In genomic region chr9:98417919-98418318, GRCm38 (mm10) we compare ENCODE assay signal across 7 mouse cellular contexts. TPM values are rescaled to one million over a fixed set of nuclear protein-coding genes. Genes with fewer than 3 reads are reported as not detected.
DNase-seq lines count a peak whose midpoint lies in the region; ATAC-seq and TF ChIP-seq lines count a peak whose summit lies in the region.

No protein-coding gene starts in this region.

- no peak overlapping the region for H3K4me3 ChIP-seq in limb, embryonic 11.5 days (ENCODE audit: low read depth, low read length)
- no peak overlapping the region for H3K4me3 ChIP-seq in limb, embryonic 10.5 days
- H3K4me3 ChIP-seq in lung, postnatal 0 days (ENCODE audit: low read depth, low read length): no peak overlapping the region

- TF ChIP-seq EP300 in lung, postnatal 0 days (IDR thresholded peaks at IDR 0.05): no peak

- intact Hi-C loops in heart, postnatal 36 days (cut with DNase I): loop anchor here (1.0 kb wide), 1 partner anchor 121 kb away; no protein-coding TSS in a partner anchor

- no peak overlapping the region for H3K27ac ChIP-seq in limb, embryonic 11.5 days (replicated peaks; ENCODE audit: low read depth, low read length)
- no peak overlapping the region for H3K27ac ChIP-seq in limb, embryonic 10.5 days
- no peak overlapping the region for H3K27ac ChIP-seq in lung, postnatal 0 days (ENCODE audit: low read length)

- no peak overlapping the region for H3K4me2 ChIP-seq in limb, embryonic 11.5 days (ENCODE audit: low read depth, severe bottlenecking)
- H3K4me2 ChIP-seq in lung, postnatal 0 days (replicated peaks; ENCODE audit: low read depth, low read length): no peak overlapping the region

- no peaks in the 10 kb centered on the region for H3K36me3 ChIP-seq in limb, embryonic 11.5 days (ENCODE audit: control insufficient read depth, insufficient read depth, low read length)
- no peaks in the 10 kb centered on the region for H3K36me3 ChIP-seq in limb, embryonic 10.5 days
- H3K36me3 ChIP-seq in lung, postnatal 0 days (ENCODE audit: insufficient read depth, low read length): no peaks in the 10 kb centered on the region

- no peaks in the 10 kb centered on the region for H3K27me3 ChIP-seq in limb, embryonic 11.5 days (ENCODE audit: control insufficient read depth, insufficient read depth, low read length)
- H3K27me3 ChIP-seq in limb, embryonic 10.5 days (ENCODE audit: low read depth, poor library complexity, severe bottlenecking): peaks cover 4% of the 10 kb centered on the region; the same call in 1 of the 2 replicates
- H3K27me3 ChIP-seq in lung, postnatal 0 days (replicated peaks; ENCODE audit: insufficient read depth, low read length): no peaks in the 10 kb centered on the region

- no peak overlapping the region for H3K9ac ChIP-seq in limb, embryonic 11.5 days (ENCODE audit: low read length)
- H3K9ac ChIP-seq in lung, postnatal 0 days (replicated peaks; ENCODE audit: low read depth): no peak overlapping the region

- no peaks in the 10 kb centered on the region for H3K9me3 ChIP-seq in limb, embryonic 11.5 days (ENCODE audit: control insufficient read depth, low read length)
- H3K9me3 ChIP-seq in limb, embryonic 10.5 days (replicated peaks): no peaks in the 10 kb centered on the region
- H3K9me3 ChIP-seq in lung, postnatal 0 days (ENCODE audit: low read length): no peaks in the 10 kb centered on the region

- WGBS in limb, embryonic 11.5 days: 52% methylated on average over 7 of the region's 7 CpGs
- WGBS in limb, embryonic 10.5 days: 45% methylated on average over 7 of the region's 7 CpGs
- WGBS in lung, postnatal 0 days: 40% methylated on average over 7 of the region's 7 CpGs

- ATAC-seq in limb, embryonic 11.5 days (ENCODE audit: insufficient number of reproducible peaks, low FRiP score, low TSS enrichment, low read depth): no peak
- ATAC-seq in lung, postnatal 0 days: peak; percentile 60; the same call in 1 of the 2 replicates

- DNase-seq in limb, embryonic 11.5 days (ENCODE audit: low spot score): peak; percentile 40
- DNase-seq in limb, embryonic 10.5 days (ENCODE audit: low spot score): no peak
- DNase-seq in ZHBTc4 (ENCODE audit: low read depth, low spot score): peak; percentile 30
- peak; percentile 32 to 43 for DNase-seq in heart, postnatal 36 days
- peak; percentile 64 for DNase-seq in lung, postnatal 0 days (ENCODE audit: low spot score)
- no peak for DNase-seq in B cell, adult 2 months
- DNase-seq in thymus, postnatal 25 days: no peak

- peak; percentile 81 for TF ChIP-seq CTCF in lung, postnatal 0 days (IDR thresholded peaks at IDR 0.05)

- no peaks in the 10 kb centered on the region for H3K4me1 ChIP-seq in limb, embryonic 11.5 days (ENCODE audit: control insufficient read depth, insufficient read depth, low read length)
- H3K4me1 ChIP-seq in limb, embryonic 10.5 days: peaks cover 6% of the 10 kb centered on the region
- no peaks in the 10 kb centered on the region for H3K4me1 ChIP-seq in lung, postnatal 0 days (ENCODE audit: insufficient read depth, low read depth, low read length)

RNA-seq across cellular contexts. Expression of gene Rbp1, which starts 4.8 kb away (rescaled TPM):
- polyA plus RNA-seq in limb, embryonic 11.5 days (2014; fragmentation: Nextera tagmentation; extraction: Ambion mirVana): 29.5 and 30.4 TPM in 2 replicates
- polyA plus RNA-seq in limb, embryonic 10.5 days (2016; fragmentation: Nextera tagmentation; extraction: Ambion mirVana): 28.6 and 29.7 TPM in 2 replicates
- total RNA-seq in heart, postnatal 36 days (2021): 1 to 10 TPM; 6.7 to 7.5 TPM
- polyA plus RNA-seq in lung, postnatal 0 days (2015; fragmentation: Nextera tagmentation; extraction: Ambion mirVana): 67.5 and 72.6 TPM in 2 replicates

Comparison
In these comparisons a context has a peak if more than half of its experiments do, and no peak if none do; other contexts are left out.
1. DNase-seq: peak in limb, embryonic 11.5 days (single experiment), ZHBTc4 (single experiment), heart, postnatal 36 days (2 of 2) and lung, postnatal 0 days (single experiment); none in limb, embryonic 10.5 days (single experiment), B cell, adult 2 months (0 of 2) and thymus, postnatal 25 days (single experiment).